Mouse (Mus musculus) left cerebral cortex, adult 8-10 months (tissue): ENCODE data around the gene Cldn14. TPM values are rescaled to one million over a fixed set of nuclear protein-coding genes. Genes with fewer than 3 reads are reported as not detected.
"Not testable (repeated sequence)": the region's sequence is repeated elsewhere in the genome, so short reads cannot be mapped to it uniquely, and the experiment has no call there.

Source experiments
- DNase-seq, 2 experiments: peaks; one replicate each; pipeline ENCODE4 v3.0.0; 2022; ENCODE audit warnings: low spot score in 2 of 2
- total RNA-seq, 4 experiments: library from RNA; stranded (reverse); gene quantifications; 2 replicates each; pipeline ENCODE4 v1.2.4; 2022

Cldn14 gene
- total RNA-seq = 1 to 10 TPM in 2 of 4 experiments, under 1 TPM in 2; 0.59 to 1.5 (median 1.1) TPM

GRCm38 (mm10) chr16:94008737-94009136, at the start of gene Cldn14:
TSS of gene Cldn14 (minus strand) at chr16:94008837.
- DNase-seq = no peak

- DNase-seq = no peak
Observed at GRCm38 (mm10) chr16:94055576-94055975, 46.9 kb upstream of the Cldn14 start.

GRCm38 (mm10) chr16:94055176-94055575, 46.5 kb upstream of the Cldn14 start:
- no peak for DNase-seq

- no peak for DNase-seq
Observed at GRCm38 (mm10) chr16:94050368-94050767, 41.7 kb upstream of the Cldn14 start.

- DNase-seq = peak in 1 of 2 experiments; percentile 16
Observed at GRCm38 (mm10) chr16:94044996-94045395, 36.4 kb upstream of the Cldn14 start.

DNA sequence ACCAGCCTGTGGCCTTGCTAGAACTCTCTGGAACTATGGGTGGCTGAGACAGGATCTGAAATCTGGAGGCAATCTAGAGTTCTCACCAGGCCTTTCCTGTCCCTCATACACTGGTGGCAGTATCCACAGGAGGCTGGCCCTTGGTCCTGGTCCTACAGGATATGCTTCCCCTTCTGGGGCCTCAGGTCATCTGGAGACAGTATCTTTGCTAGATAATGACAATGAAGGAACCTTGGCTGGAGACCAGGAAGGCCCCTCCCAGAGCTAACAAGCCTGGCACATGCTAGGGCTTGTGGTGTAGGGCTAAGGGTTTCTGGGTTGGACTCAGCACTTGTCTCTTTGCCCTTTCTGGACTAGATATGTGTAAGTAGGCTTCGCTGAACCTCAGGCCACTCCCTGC, 35.2 kb upstream of the Cldn14 start:
- DNase-seq = no peak

GRCm38 (mm10) chr16:94041065-94041712, 32.6 kb upstream of the Cldn14 start:
- no peak for DNase-seq

GRCm38 (mm10) chr16:94040485-94040884, 31.8 kb upstream of the Cldn14 start:
- DNase-seq = no peak

DNA sequence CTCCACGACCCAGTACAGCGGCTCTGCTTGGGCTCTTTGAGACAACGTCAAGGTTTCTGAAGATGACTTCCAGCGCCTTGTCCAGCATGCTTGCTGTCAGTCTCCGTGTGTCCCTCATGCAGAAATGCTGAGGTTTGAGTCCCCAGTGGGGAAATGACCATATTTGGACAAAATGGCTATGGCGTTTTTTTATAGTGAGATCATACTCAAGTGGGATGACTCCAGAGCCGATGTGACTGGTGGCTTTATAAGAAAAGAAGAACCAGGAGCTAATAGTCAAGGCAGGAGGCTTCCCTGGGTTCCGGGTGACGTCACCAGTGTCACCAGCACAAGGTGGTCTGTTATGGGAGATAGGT, 30.3 kb upstream of the Cldn14 start:
- DNase-seq = no peak

DNA sequence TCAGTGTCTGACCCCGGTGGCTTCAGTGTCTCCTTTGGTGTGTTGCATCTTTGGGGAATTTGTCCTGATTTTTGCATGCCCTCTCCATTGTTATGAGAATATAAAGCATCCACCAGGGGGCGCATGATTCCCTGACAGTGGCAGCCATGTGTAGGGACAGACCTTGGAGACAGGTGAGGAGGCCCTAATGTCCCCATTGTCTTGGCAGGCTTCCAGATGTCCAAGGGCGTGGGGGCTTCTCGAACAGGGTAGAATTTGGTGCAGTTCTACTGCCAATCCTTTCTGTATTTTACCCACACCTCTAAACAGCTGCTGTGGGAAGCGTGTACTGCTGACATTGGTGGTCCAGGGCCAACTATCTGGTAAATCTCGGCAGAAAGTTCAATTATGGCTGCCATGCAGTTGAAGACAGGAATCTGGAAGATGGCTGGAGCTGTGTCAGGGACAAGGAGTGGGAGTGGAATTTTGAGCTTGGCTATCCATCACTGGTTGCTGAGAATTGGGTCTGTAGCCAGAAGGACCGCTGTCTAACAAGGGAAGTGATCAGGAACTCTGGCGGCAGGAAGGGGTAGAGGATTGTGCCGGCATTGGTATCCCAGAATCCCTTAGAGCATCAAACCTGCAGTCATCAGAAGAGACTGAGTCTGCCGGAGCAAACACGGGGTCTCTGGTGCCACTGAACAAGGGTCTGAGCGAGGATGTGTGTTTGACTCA, 29.8 kb upstream of the Cldn14 start:
- peak in 1 of 2 experiments; percentile 4 for DNase-seq

DNA sequence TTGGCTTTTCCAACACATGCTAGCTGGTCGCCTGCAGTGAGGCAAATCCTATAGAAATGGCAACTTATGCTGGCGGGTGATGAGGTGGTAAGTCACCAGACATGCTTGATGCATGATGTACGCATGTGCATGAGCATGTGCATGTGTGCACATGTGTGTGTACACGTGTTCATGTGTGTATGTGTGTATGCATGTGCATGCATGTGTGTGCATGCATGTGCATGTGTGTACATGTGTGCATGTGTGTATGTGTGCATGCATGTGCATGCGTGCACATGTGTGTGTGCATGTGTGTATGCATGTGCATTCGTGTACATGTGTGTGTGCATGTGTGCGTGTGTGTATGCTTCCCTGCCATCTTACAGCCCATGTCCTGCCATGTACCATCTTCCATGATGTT, 28.6 kb upstream of the Cldn14 start:
- no peak for DNase-seq

- no peak for DNase-seq
Observed at GRCm38 (mm10) chr16:94034152-94034551, 25.5 kb upstream of the Cldn14 start.

DNA sequence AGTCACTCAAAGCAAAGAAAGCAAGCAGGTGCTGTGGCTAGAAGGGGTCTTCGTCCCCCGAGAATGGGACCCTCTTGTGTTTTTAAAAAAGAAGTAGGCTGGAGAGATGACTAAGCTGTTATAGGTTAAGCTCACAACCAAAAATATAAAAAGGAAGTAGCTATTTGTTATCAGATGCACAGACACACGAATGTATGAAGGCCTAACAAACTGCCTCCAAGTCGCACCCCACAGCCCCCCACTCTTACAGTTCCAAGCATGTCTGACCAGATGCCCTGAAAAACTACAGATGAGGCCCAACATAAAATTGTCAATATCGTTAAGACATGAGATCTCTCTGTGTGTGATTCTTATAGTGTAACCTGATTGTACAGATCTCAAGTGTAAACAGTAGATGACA, 23.6 kb upstream of the Cldn14 start:
- DNase-seq = no peak

DNA sequence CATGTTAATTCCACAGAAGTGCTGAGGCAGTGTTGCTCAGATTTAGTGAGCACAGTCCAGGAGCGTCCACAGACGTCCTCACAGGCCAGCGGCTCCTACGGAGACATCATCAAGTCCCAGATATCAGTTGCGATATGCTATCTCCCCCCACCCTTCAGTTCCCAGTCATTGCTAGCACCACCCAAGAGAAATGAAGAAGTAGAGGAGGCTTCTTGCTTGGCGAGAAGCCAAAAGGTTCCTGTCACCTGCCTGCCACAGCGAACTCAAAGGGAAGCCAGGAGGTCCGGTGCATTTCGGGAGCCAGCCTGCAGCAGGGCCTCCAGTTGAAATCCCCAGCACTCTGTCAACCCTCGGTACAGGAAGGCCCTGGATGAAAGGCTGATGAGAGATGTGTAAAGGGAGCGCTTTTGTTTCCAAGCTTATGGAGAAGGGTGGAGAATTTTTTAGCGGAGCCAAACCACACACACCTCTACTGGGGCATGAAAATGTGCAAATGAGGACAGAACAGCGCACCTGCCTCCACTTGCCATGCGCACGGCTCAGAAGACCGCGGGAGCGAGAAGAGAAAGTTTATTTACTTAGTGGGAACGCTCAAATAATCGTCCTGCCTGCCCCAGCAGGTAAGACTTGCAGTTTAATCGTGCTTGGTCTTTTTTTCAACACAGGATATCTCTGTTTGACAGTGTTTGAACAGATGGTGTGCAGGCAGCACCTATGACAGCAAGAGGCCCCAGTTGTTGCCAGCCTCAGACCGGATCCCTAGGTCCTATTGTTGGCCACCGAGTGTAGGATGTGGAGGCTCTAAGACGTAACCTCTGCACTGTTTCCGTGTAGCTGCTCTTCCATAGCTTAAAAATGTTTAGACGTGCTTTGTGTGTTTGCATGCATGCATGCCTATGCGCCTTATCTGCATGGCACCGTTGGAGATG, 15.0 kb upstream of the Cldn14 start:
- DNase-seq = no peak

DNA sequence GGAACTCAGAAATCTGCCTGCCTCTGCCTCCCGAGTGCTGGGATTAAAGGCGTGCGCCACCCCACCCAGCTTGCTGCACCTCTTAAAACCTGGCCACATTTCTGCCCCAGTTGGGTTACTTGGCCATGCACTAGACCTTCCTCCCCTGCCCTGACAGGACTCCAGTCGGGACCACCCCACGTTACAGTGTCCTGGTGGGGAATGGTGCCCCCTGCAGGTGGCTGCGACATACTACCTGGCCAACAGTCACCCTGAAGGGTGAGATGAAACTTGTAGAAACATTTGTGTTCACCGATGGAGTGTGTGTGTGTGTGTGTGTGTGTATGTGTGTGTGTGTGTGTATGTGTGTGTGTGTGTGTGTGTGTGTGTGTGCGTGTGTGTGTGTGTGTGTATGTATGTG, 11.1 kb upstream of the Cldn14 start:
- not testable (repeated sequence) for DNase-seq

DNA sequence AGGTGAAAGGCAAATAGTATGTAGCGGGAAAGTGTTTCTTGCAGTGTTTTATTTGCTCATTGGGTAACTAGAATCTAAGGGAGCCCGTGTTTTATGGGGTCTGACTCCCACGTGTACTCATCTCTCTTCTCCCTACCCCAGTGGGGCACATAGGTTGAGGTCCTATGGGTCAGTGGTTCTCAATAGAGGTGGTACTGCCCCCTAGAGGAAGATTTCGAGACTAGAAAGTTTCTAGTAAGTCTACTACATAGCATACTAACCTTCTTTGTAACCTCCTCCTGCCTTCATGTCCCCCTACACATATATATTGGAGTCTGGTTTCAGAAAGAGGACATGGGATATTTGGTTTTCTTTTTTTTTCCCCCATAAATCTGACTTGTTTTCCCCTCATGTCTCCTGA, 9.3 kb upstream of the Cldn14 start:
- DNase-seq = no peak

- no peak for DNase-seq
Observed at GRCm38 (mm10) chr16:94014489-94015096, 6.0 kb upstream of the Cldn14 start.

- not testable (repeated sequence) for DNase-seq
Observed at GRCm38 (mm10) chr16:94013328-94014086, 4.9 kb upstream of the Cldn14 start.

DNA sequence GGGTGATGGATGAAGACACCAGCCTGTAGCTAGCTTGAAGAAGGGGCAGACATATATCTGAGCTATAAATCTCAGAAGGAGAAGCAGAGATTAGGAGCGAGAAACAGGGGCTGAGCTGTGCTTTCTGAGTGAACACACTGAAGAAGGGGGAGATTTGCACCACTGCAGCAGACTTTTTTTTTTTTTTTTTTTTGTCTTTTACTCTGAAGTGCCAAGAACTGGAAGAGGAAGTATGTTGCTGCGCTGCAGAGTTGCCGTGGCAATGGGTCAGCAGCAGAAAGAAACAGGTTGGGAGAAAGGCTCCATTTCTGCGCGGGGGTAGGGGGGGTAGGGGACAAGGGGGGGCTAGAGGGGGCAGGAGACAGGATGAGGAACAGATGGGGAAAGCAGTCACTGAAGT, 2.6 kb upstream of the Cldn14 start:
- no peak for DNase-seq

GRCm38 (mm10) chr16:94010633-94011032, 2.0 kb upstream of the Cldn14 start:
- no peak for DNase-seq

DNA sequence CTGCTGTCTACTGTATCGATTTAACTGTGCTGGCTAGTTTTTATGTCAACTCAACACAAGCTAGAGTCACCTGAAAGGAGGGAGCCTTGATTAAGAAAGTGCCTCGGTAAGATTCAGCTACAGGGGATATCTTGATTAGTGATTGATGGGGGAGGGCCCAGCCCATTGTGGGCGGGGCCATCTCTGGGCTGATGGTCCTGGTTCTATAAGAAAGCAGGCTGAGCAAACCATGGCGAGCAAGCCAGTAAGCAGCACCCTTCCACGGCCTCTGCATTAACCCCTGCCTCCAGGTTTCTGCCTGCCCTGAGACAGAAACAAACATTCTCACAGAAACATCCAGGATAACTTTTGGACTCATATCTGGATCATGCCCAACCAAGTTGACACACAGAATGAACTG, 1.5 kb upstream of the Cldn14 start:
- no peak for DNase-seq
